Mouse (Mus musculus) kidney, adult 8-10 months (tissue): ENCODE data around the gene Eef1akmt4.
"Not testable (repeated sequence)": the region's sequence is repeated elsewhere in the genome, so short reads cannot be mapped to it uniquely, and the experiment has no call there.

Source experiments
- DNase-seq, 2 experiments: peaks; one replicate each; pipeline ENCODE4 v3.0.0; 2022

Gene Eef1akmt4

DNA sequence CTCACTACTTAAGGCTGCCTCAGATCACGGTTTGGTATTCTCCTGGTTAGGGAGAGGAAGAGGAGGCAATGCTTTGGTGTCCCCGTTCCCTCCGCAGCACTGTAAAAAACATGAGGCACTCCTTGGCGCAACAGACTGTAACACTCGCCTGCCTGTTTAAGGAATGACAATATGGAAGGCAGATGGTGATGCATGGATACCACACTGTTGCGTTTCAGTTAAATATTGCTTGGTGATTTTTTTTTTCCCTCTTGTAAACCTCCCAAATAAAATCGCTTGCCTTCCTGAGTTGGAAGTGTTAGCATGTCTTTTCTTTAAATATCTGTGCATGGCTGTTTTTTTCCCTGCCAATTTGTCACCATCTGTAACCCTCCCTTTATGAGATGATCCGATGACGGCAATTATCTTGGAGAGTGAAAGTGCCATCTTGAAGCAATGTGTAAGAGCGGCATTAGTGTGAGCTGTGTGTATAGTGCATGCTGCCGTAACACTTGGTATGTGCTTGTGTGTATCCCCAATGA, 17.5 kb downstream of the Eef1akmt4 start:
- no peak for DNase-seq

DNA sequence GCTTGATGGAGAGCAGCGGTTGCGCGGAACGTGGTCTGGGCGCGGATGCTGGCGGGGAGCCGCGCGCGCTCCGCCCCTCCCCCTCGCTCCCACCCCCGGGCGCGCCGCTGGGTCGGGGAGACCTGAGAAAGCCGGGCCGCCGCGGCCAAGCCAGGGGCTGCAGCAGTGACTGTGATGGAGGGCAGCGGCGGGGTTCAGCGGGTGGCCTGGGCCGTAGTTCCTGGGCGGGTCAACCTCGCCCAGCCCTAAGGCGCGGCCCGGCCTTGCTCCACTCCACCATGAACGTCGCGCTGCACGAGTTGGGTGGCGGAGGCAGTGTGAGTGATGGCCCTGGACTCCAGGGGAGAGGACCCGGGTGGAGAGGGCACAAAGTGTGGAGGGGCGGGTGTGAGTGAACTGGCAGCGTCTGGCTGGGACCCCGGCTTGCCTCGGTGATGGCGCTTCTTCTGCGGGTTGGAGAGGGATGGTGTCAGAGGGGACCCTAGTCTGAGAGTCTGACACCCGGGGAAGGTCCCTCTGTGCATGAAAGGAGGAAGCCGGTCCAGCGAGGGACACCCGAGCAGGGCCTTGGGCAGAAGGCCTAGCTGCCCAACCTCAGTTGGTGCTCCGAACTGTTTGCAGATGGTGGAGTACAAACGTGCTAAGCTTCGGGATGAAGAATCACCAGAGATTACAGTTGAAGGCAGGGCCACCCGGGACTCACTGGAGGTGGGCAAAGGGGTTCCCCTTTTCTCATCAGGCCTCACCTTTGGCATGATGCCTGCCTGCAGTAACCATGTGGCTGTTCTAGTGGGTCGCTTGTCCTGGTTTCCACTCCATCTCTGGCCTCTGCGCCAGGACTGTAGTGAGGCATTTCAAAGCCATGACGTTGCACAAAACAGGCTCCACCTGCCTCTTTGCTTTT, 18.6 kb downstream of the Eef1akmt4 start, which contains the start of gene Ece2:
Gene Ece2 (plus strand): TSS at position 98 of the 904 bp plus-strand sequence.
- no peak for DNase-seq

DNA sequence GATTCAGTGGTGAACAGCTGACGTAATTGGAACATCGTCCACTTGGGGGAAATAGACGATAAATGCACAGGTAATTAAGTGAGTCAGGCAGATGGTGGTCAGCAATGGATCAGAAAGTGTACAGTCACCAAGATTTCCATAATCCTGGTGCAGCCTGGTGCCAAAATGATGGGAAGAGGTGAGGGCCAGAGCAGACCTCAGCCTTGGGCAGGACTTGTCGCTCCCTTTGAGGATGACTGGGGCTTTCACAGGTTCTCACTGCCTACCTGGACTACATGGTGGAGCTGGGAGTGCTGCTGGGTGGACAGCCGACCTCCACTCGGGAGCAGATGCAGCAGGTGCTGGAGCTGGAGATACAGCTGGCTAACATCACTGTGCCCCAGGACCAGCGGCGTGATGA, 26.0 kb downstream of the Eef1akmt4 start:
- DNase-seq: no peak

DNA sequence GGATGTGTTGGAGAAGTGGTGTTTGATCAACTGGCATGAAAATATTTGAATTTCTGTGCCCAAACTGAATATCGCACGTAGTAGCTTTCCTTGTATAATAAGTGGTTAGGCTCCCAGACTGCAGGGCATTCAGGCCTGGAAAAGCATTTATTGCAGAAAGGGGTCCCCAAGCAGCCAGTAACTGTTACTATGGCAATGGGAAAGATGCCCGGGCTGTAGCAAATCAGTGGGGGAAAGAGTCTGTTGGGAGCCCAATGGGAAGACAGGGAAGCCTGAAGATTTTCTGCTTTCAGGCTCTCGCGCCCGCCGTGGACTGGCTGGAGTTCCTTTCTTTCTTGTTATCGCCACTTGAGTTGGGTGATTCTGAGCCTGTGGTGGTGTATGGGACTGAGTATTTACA, 27.0 kb downstream of the Eef1akmt4 start:
- no peak for DNase-seq

DNA sequence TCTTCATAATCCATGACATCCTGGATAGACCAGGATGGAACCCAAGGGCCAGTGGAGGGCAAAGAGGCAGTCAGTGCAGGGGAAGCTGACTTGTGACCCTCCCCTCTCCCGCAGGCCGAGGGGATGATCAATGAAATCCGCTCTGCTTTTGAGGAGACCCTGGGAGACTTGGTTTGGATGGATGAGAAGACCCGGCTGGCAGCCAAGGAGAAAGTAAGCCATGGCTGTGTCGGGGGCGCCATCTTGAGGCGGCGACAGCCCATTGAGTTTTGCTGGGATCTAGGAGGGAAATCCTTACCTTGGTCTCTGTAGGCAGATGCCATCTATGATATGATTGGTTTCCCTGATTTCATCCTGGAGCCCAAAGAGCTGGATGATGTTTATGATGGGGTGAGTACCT, 30.8 kb downstream of the Eef1akmt4 start:
- DNase-seq: peak; percentile 45 to 78

DNA sequence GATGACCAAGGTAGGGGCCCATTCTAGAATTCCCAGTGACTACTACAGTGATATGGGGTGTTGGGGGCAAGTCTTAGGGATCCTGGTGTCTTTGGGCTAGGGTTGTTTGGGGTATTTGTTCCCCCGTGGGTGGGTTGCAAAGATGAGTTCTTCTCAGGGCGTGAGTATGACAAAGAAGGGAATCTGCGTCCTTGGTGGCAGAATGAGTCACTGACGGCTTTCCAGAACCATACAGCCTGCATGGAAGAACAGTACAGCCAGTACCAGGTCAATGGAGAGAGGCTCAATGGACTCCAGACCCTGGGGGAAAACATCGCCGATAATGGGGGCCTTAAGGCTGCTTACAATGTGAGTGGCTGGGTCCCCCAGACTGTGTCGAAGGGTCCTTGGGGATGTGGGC, 32.5 kb downstream of the Eef1akmt4 start:
- no peak for DNase-seq

DNA sequence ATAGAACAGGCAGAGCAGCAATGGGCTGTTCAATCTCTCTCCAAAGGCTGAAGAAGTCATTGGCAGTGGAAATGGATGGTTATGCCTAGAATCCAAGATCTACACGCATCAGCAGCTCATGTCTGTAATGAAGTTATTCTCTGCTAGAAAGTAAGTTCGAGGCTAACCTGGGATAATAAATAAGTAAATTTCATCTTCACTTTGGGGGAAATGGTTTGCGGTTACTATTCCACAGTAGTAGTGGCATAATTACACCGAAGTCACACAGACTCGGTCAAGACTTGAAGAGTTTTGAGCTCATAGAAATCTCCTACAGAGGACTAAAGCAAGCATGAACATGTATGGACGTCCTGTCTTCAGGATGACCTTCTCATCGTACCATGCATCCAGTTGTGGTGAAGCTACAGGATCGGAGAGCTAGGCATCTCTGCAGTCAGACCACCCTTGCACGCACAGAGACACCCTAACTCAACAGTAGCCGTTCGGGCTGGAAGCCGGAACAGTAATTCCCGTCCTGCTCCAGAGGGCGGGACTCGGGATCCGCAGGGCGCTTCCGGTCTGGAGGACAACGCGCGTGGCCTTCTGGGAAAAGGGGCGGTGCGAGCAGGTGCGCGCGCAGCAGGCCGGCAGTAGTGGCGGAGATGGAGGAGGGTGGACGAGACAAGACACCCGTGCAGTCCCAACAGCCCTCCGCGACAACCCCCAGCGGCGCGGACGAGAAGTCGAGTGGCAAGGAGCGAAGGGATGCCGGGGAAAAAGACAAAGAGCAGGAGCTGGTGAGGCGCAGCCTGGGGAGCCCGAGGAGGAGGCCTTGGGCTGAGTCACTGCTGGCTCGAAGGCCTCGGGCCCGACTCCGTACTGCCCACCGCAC, 39.9 kb downstream of the Eef1akmt4 start, which contains the start of gene Psmd2:
Gene Psmd2 (plus strand): TSS at position 577 of the 871 bp plus-strand sequence.
- DNase-seq: peak; percentile 95 to 97

DNA sequence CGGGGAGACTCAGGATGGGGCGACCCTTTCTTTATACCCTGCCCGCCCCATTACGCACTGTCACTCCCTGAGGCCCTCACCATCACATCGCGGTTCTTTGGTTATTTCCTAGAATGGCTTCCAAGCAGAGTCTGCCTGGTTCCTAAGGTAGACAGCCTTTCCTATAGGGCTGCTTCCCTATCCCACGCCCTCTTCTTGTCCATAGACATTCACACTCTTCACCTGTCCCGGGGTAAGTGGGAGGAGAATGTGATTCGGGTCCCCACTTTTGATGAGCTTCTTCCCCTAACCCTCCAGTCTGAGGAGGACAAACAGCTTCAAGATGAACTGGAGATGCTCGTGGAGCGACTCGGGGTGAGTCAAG, 40.5 kb downstream of the Eef1akmt4 start:
- DNase-seq: no peak

DNA sequence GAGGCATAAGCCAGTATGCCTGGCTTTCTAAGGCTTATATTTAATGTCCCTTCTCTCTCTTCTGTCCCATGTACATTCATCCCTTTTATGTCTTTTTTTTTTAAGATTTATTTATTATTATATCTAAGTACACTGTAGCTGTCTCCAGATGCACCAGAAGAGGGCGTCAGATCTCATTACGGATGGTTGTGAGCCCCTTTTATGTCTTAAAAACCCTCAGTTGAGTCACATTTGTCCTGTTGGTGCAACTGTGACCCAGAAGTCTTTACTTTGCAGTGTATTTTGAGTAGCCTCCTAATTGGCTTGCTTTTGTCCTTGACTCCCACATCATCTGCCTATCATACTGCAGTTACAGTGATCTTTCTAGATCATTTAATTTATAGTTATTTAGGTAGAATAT, 41.9 kb downstream of the Eef1akmt4 start:
- no peak for DNase-seq

DNA sequence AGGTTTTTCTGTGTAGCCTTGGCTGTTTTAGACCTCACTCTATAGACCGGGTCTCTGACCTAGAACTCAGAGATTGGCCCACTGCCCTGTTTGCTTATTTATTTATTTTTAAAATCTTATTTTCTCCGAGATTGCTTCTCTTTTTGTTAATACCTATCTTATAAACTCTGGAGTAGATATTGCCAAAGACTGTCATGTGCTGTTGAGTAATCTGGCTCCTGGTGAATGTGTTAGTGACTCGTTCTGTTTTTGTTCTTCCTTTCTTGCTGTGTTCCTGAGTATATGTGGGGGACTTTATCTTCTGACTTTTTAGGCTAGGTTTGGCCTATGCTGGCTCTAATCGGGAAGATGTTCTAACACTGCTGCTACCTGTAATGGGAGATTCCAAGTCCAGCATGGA, 46.3 kb downstream of the Eef1akmt4 start:
- DNase-seq: no peak

DNA sequence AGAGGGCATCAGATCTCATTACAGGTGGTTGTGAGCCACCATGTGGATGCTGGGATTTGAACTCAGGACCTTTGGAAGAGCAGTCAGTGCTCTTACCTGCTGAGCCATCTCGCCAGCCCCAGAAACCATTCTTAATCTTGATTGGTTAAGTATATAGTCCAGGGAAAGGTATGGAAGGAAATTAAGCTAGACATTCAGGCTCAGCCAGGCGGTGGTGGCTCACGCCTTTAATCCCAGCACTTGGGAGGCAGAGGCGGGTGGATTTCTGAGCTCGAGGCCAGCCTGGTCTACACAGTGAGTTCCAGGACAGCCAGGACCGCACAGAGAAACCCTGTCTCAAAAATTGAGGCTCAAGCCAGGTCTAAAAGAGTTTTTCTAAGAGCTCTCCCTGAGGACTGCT, 56.6 kb downstream of the Eef1akmt4 start, which contains the start of gene Eif4g1:
Gene Eif4g1 (plus strand): TSS at position 301 of the 400 bp plus-strand sequence.
- DNase-seq: not testable (repeated sequence)
